Mouse (Mus musculus) naive thymus-derived CD4-positive, alpha-beta T cell, adult 2 months (primary cell): ENCODE results near the gene Coasy.

ENCODE experiments used
- DNase-seq: peaks from one replicate; pipeline ENCODE4 v3.0.0-alpha.2; 2011; ENCODE audit warnings: low read depth

Coasy gene

GRCm38 (mm10) chr11:101082208-101083082, at the start of gene Coasy:
Coasy (plus strand) TSS chr11:101082565.
- peak; percentile 95 for DNase-seq

- DNase-seq, result no peak
These were observed 48.4 kb upstream of the Coasy start for GRCm38 (mm10) chr11:101033856-101034500.

GRCm38 (mm10) chr11:101034614-101035327, 47.6 kb upstream of the Coasy start:
- no peak for DNase-seq

GRCm38 (mm10) chr11:101035328-101035695, 47.1 kb upstream of the Coasy start:
- no peak for DNase-seq

- DNase-seq, result no peak
These were observed 44.6 kb upstream of the Coasy start for GRCm38 (mm10) chr11:101037795-101038194.

- no peak for DNase-seq
These were observed 36.5 kb upstream of the Coasy start for GRCm38 (mm10) chr11:101045826-101046225.

GRCm38 (mm10) chr11:101046440-101046839, 35.9 kb upstream of the Coasy start:
- DNase-seq, result peak; percentile 60

- DNase-seq, result no peak
These were observed 34.9 kb upstream of the Coasy start for GRCm38 (mm10) chr11:101047502-101047901.

GRCm38 (mm10) chr11:101050359-101050758, 32.0 kb upstream of the Coasy start:
- no peak for DNase-seq

- DNase-seq, result no peak
These were observed 31.3 kb upstream of the Coasy start for GRCm38 (mm10) chr11:101051051-101051493.

- no peak for DNase-seq
These were observed 30.7 kb upstream of the Coasy start for GRCm38 (mm10) chr11:101051617-101052016.

GRCm38 (mm10) chr11:101052751-101053473, 29.5 kb upstream of the Coasy start:
- DNase-seq, result no peak

- DNase-seq, result peak; percentile 58
These were observed 28.4 kb upstream of the Coasy start for GRCm38 (mm10) chr11:101053974-101054373.

- no peak for DNase-seq
These were observed 26.9 kb upstream of the Coasy start for GRCm38 (mm10) chr11:101055418-101055817.

GRCm38 (mm10) chr11:101056885-101057284, 25.5 kb upstream of the Coasy start:
- DNase-seq, result no peak

GRCm38 (mm10) chr11:101057860-101058259, 24.5 kb upstream of the Coasy start:
- DNase-seq, result peak; percentile 93

GRCm38 (mm10) chr11:101058726-101059125, 23.6 kb upstream of the Coasy start:
- DNase-seq, result no peak

GRCm38 (mm10) chr11:101059473-101059872, 22.9 kb upstream of the Coasy start:
- no peak for DNase-seq

GRCm38 (mm10) chr11:101060126-101060525, 22.2 kb upstream of the Coasy start:
- no peak for DNase-seq

GRCm38 (mm10) chr11:101061049-101061448, 21.3 kb upstream of the Coasy start:
- no peak for DNase-seq

- no peak for DNase-seq
These were observed 20.0 kb upstream of the Coasy start for GRCm38 (mm10) chr11:101062165-101062884.
